Mouse (Mus musculus) heart, embryonic 10.5 days (tissue): ENCODE results near the gene Emg1. TPM values are rescaled to one million over a fixed set of nuclear protein-coding genes. Genes with fewer than 3 reads are reported as not detected.

Experiments
- DNase-seq: peaks from one replicate; pipeline ENCODE4 v3.0.0-alpha.2; 2017; ENCODE audit warnings: low spot score
- H3K27ac ChIP-seq: fragments of 300-500 bp; sonication (generic); 2 replicates; pipeline ENCODE4 v1.5.1; 2016; ENCODE audit warnings: mild to moderate bottlenecking
- H3K27me3 ChIP-seq: fragments of 300-500 bp; sonication (generic); 2 replicates; pipeline ENCODE4 v1.6.1; 2016; ENCODE audit warnings: mild to moderate bottlenecking; ENCODE audit not compliant: poor library complexity, insufficient read depth, severe bottlenecking
- H3K36me3 ChIP-seq: fragments of 300-500 bp; sonication (generic); 2 replicates; pipeline ENCODE4 v1.6.1; 2016; ENCODE audit warnings: mild to moderate bottlenecking, moderate library complexity
- H3K4me1 ChIP-seq: fragments of 300-500 bp; sonication (generic); 2 replicates; pipeline ENCODE4 v1.6.1; 2016; ENCODE audit warnings: mild to moderate bottlenecking
- H3K4me3 ChIP-seq: fragments of 300-500 bp; sonication (generic); 2 replicates; pipeline ENCODE4 v1.5.1; 2016; ENCODE audit warnings: mild to moderate bottlenecking, moderate library complexity
- H3K9me3 ChIP-seq: fragments of 300-500 bp; sonication (generic); 2 replicates; pipeline ENCODE4 v1.6.1; 2016; ENCODE audit warnings: mild to moderate bottlenecking, moderate library complexity
- WGBS: fragments of 180-500 bp; shearing (Covaris S2); methylation state at CpG from one replicate; pipeline ENCODE4 v1.1.7; 2016; 5-methylcytosine and 5-hydroxymethylcytosine counted together
- polyA plus RNA-seq: library from polyadenylated mRNA; unstranded; fragments of >200 nt; fragmentation: Nextera tagmentation; extraction: Ambion mirVana; gene quantifications from 2 replicates; pipeline ENCODE4 v1.2.1, GENCODE M21; 2016

Emg1 gene
- polyA plus RNA-seq, 1 experiment from 2014 or later = 216 TPM

DNA sequence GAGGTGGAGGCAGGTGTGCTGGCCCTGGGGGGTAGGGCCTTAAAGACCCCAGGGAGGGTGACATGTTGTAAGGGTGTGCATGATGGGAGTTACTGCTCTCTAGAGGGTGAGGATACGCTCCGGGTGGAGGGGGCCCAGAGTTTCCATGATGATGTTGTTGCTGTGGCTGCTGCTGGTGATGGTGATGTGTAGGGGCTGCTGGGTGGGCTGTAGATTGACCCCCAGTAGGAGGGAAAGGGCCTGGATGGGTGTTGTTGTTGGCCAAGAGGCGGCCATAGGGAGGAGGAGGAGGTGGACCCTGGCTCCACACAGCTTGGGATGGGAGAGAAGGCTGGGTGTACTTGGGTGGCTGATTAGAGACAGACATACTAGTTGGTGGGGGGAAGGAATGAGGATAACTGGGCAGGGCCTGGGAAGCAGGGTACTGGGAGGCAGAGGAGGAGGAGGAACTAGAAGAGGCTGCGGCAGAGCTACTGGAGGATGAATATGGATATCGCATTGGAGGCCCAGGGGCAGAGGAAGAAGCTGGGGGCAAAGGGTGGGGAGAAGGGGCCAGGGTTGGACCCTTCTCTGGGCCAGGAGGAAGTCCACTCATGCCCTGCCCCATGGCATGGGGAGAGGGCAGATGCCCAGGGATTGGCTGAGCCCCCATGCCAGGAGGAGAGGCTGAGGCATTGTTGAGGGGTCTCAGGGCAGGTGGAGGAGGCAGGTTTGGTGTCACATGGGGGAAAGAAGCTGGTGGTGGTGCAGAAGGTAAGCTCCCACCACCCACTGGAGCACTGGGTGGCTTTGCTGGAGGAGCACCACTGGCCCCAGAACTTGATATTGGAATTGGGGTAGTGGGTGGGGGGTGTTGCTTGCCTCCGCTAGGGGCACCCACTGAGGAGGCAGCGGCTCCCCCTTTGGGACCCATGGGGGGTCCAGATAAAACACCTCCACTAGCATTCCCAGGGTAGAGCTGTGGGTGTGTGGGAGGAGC is 35.0 kb upstream of the Emg1 start:
- Histone ChIP-seq H3K4me3 (peak overlapping the region; percentile 75; the same call in 1 of the 2 replicates), H3K27ac (peak overlapping the region; percentile 5; the same call in 1 of the 2 replicates), H3K36me3 (peaks cover 52% of the 10 kb centered on the region)

DNA sequence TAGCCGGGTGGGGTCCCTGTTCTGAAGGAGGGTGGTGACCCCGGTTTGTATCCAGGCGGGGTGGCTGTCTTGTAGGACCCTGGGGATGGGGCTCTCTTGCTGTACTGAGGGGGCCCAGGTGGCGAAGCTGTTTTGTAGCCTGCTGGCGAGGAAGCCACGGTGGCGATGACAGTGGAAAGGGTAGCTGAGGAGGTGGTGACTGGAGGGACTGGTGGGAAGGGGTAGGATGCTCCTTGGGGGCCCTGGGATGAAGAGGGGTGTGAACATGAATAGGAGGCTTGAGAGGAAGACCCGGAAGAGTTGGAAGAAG is 34.3 kb upstream of the Emg1 start:
- no peak for DNase-seq
- no peaks in the 10 kb centered on the region for H3K9me3 ChIP-seq
- no peaks in the 10 kb centered on the region for H3K27me3 ChIP-seq
- peak overlapping the region; percentile 95 for H3K27ac ChIP-seq
- peaks cover 52% of the 10 kb centered on the region for H3K36me3 ChIP-seq
- WGBS = 21% methylated on average over 8 of the region's 8 CpGs
- H3K4me1 ChIP-seq = peaks cover 29% of the 10 kb centered on the region
- H3K4me3 ChIP-seq = peak overlapping the region; percentile 75

More for the DNA sequence above, 35.0 kb upstream of the Emg1 start:
- H3K27me3 ChIP-seq = no peaks in the 10 kb centered on the region
- whole genome bisulfite sequencing = 89% methylated on average over 7 of the region's 7 CpGs
- H3K4me1 ChIP-seq = peaks cover 24% of the 10 kb centered on the region
- DNase-seq = no peak
- H3K9me3 ChIP-seq = no peaks in the 10 kb centered on the region

DNA sequence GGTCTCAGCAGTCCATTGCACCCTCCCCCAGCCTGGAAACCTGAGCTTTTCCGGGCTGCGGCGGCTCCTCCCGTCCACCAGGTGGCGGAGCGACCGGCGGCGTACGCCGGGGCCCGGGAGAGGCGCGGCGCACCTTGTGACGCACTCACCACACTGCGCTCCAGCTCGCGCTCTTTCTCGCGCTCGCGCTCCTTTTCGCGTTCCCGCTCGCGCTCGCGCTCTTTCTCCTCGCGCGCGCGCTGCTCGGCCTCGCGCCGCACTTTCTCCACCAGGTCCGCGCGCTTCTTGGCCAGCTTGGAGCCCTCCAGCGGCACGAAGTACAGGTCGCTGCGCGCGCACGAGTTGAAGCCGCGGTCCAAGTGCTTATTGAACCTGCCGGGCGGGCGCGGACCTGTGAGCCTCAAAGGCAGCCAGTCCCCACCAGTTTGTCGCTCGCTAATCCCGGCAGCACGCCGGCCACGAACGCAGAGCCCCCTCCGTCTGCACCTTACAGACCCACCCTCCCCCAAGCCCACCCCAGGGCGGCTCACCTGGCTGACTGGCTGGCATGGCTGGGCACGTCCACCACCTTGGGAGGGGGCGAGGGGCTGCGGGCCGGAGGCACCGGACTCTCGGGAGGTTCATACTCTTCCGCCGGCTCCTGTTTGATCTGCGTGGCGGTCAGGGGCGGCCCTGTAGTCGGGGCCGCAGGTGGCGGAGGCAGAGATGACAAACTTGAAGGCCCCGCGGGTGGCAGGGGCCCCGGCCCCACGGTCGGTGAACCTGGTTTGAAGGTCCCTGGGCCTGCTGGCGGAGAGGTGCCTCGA is 33.7 kb upstream of the Emg1 start:
- peak; percentile 96 for DNase-seq
- H3K36me3 ChIP-seq = peaks cover 52% of the 10 kb centered on the region
- no peaks in the 10 kb centered on the region for H3K9me3 ChIP-seq
- peak overlapping the region; percentile 95 for H3K27ac ChIP-seq
- H3K4me3 ChIP-seq = peak overlapping the region; percentile 75
- no peaks in the 10 kb centered on the region for H3K27me3 ChIP-seq
- under 1% methylated on average over 84 of the region's 85 CpGs for WGBS
- peaks cover 29% of the 10 kb centered on the region for H3K4me1 ChIP-seq

DNA sequence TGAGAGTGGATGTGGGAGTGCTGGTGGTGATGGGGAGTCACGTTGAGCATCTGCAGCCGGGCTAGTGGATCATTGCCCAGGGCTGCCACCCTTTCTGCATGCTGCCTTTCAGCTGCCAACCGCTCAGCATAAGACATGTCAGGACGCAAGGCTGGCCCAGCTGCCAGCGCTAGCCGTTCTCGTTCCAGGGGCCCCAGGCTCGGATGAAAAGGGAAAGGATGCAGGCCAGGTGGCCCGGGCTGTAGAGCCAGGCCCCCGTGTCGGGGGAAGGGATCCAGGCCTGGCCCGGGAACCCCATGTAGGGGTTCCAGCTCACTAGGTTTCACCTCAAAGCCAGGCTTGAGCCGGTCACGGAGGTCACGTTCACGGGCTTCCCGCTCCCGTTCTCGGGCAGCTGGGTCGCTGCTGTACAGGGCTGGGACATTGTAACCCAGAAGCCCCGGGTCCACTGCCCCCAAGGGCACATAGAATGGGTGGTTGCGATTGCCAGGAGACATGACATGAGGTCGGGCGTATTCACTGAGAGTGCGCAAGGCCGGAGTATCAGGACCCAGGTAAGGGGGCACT is 32.9 kb upstream of the Emg1 start:
- Histone ChIP-seq H3K36me3 (peaks cover 51% of the 10 kb centered on the region), H3K27ac (peak overlapping the region; percentile 95), H3K27me3 (no peaks in the 10 kb centered on the region), H3K9me3 (no peaks in the 10 kb centered on the region), H3K4me1 (peaks cover 32% of the 10 kb centered on the region), H3K4me3 (peak overlapping the region; percentile 75)
- 69% methylated on average over 26 of the region's 26 CpGs for WGBS
- no peak for DNase-seq

DNA sequence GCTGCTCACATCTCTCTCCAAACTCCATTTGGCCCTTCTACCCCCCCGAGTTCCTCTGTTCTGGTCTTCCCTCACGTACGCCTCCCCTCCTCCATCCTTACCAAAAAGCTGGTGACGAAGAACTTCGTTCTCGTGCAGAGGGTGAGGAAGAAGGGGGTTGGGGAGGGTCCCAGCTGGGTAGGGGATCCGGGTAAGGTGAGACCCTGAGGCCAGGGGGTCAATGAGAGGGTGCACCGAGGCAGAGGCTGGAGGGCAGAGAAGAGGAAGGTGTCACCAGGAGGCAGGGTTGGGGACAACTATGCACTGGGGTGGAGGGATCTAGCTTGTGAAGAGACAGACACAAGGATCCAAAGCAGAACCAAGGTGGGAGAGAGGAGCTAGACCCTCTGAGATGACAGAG is 31.7 kb upstream of the Emg1 start:
- DNase-seq = no peak
- Histone ChIP-seq H3K4me3 (no peak overlapping the region), H3K27me3 (no peaks in the 10 kb centered on the region), H3K36me3 (peaks cover 40% of the 10 kb centered on the region), H3K9me3 (no peaks in the 10 kb centered on the region), H3K4me1 (peaks cover 43% of the 10 kb centered on the region), H3K27ac (no peak overlapping the region)
- 86% methylated on average over 8 of the region's 8 CpGs for WGBS

DNA sequence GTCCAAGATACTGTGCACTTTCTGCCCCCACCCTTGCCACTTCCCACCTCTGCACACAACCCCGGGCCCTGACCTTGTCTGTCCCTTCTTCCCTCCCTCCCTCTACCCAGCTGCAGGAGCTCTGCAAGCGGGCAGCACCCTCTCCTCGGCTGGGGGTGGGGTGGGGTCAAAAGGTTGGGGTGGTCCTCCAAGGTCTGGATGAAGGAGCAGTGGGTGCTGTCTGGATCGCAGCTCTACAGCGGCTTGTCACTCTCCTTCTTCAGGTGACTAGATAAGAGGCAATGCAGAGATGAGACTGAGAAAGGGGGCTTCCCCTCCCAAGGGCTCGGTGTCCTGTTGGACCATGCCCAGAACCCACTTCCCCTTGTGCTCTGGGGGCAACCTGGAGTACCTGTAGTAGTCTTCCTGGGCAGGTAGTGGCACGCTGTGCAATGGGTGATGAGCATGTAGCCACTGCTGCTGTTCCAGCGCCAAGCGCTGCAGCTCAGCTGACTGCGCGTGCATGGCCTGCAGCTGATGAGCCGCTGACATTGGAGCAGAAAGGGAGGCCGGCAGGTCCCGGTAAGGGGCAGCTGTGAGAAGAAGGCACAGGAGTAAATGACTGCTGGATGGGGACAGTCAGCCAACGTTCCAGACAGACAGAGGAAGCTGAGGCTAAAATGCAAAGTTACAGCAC is 31.0 kb upstream of the Emg1 start:
- DNase-seq = no peak
- H3K4me3 ChIP-seq = no peak overlapping the region
- peaks cover 34% of the 10 kb centered on the region for H3K36me3 ChIP-seq
- H3K4me1 ChIP-seq = peaks cover 50% of the 10 kb centered on the region
- H3K9me3 ChIP-seq = no peaks in the 10 kb centered on the region
- WGBS = 89% methylated on average over 15 of the region's 15 CpGs
- no peak overlapping the region for H3K27ac ChIP-seq
- H3K27me3 ChIP-seq = no peaks in the 10 kb centered on the region

DNA sequence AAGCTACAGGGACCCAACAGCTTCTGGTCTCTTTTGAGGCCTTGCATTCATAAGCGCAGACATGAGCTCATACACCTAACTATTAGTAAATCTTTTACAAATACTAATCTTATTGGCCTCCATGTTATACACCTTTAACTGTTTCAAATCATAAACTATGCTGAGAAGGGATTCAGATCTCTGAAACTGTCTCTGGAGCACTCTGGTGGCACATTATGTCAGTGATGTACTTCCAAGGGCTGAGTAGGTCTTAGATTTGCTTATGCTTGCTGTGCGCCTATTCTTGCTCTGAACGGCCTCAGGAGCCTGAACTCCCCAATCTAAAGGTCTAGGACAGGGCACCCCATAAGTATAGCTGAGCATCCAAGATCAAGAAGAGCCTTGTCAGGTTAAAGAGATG is 29.9 kb upstream of the Emg1 start:
- Histone ChIP-seq H3K36me3 (peaks cover 22% of the 10 kb centered on the region), H3K9me3 (no peaks in the 10 kb centered on the region), H3K4me1 (peaks cover 48% of the 10 kb centered on the region), H3K4me3 (peak overlapping the region; percentile 72), H3K27ac (peak overlapping the region; percentile 98), H3K27me3 (no peaks in the 10 kb centered on the region)
- no peak for DNase-seq
- 74% methylated on average over 3 of the region's 3 CpGs for WGBS

DNA sequence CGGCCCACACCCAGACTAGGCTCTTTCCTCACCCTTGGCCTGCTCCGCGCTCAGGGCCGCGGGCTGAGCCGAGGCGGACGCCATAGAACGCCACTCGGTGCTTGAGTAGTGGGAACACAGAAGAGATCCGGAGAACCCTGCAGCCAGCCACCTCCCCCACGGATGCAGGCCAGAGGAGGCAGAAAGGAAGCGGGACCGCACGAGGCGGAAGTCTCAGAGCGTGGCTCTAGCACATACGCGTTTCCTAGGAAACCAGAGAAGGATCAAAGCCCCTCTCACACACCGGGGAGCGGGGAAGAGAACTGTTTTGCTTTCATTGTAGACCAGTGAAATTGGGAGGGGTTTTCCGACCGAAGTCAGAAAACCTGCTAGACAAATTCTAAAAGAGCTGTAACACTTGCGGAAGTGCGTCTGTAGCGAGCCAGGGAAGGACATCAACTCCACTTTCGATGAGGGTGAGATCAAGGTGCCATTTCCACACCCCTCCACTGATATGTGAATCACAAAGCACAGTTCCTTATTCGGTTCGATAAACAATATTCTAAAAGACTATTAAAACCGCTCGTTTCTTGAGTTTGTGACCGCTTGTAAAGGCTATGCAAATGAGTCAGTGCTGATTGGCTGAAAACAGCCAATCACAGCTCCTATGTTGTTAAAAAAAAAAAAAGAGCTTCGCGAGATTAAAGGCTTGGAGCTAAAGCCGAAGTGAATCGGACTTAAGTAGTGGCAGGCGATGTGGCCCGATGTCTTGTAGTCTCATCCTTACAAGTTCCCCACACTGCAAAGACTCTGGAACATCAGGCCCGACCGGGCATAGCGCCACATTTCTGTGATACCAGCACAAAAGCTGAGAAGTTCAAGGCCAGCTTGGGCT is 29.1 kb upstream of the Emg1 start, which contains the start of gene Grcc10:
Gene Grcc10 (minus strand): TSS at position 487 of the 874 bp plus-strand sequence.
- H3K4me1 ChIP-seq = peaks cover 41% of the 10 kb centered on the region
- peak; percentile 98 for DNase-seq
- H3K27ac ChIP-seq = peak within 1 kb of the TSS; percentile 98
- WGBS = under 1% methylated on average over 41 of the region's 41 CpGs
- H3K27me3 ChIP-seq = no peaks in the 10 kb centered on the region
- peak within 1 kb of the TSS; percentile 72 for H3K4me3 ChIP-seq
- peaks cover 22% of the 10 kb centered on the region for H3K36me3 ChIP-seq
- no peaks in the 10 kb centered on the region for H3K9me3 ChIP-seq

DNA sequence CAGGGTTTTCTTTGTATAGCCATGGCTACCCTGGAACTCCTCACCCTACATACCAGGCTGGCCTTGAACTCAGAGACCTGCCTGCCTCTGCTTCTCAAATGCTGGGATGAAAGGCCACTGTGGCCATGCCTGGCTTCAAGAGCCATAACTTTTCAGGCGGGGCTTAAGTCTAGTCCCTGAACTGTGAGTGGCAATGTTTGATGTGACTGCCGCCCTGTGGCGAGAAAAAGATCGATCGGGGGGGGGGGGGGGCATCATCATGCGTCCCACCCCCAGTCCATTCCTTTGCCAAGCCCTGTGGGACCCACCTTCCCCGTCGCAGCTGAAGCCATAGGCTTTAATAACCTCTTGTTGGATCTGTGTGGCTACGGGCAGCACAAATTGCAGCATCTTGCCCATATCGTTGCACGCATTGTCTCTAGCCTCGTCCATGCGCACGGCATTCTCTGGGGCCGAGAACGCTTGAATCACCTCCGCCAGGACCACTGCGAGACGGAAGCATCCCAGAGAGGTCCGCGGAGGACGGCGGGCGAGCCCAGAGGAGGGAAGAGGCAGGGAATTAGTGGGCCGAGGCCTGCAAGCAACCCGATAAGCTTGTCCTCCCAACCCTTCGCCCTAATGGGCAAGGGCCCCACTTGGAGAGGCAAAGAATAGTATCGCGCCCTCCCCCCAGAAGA is 28.4 kb upstream of the Emg1 start:
- Histone ChIP-seq H3K27ac (peak overlapping the region; percentile 98), H3K36me3 (peaks cover 22% of the 10 kb centered on the region), H3K4me1 (peaks cover 36% of the 10 kb centered on the region), H3K9me3 (no peaks in the 10 kb centered on the region), H3K4me3 (peak overlapping the region; percentile 72), H3K27me3 (no peaks in the 10 kb centered on the region)
- DNase-seq = peak; percentile 87
- WGBS = 1% methylated on average over 29 of the region's 29 CpGs

DNA sequence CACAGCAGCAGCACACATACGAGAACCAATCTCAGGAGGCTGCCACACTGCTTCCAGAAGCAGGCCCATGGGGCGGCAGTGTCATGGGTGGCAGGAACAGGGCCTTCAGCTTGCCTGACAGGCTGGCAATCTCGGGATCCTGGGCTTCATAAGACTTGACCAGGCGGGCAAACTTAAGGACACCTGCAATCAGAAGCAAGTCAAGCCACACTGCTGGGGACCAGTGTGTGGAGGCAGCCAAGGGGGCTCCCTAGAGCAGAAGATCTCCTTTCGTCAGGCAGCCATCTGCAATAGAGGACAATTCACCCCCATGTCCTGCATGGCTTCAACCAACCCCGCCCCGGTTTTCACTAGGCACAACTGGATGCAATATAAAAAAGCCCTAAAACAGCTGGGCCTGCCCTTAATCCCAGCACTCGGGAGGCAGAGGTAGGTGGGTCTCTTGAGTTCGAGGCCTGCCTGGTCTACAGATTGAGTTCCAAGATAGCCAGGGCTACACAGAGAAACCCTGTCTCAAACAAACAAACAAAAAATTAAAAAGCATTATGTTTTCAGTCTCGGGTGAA is 27.3 kb upstream of the Emg1 start:
- H3K9me3 ChIP-seq = no peaks in the 10 kb centered on the region
- WGBS = 81% methylated on average over 10 of the region's 10 CpGs
- peak overlapping the region; percentile 98; the same call in 1 of the 2 replicates for H3K27ac ChIP-seq
- H3K27me3 ChIP-seq = no peaks in the 10 kb centered on the region
- no peak overlapping the region for H3K4me3 ChIP-seq
- no peak for DNase-seq
- peaks cover 14% of the 10 kb centered on the region for H3K36me3 ChIP-seq
- peaks cover 28% of the 10 kb centered on the region for H3K4me1 ChIP-seq

DNA sequence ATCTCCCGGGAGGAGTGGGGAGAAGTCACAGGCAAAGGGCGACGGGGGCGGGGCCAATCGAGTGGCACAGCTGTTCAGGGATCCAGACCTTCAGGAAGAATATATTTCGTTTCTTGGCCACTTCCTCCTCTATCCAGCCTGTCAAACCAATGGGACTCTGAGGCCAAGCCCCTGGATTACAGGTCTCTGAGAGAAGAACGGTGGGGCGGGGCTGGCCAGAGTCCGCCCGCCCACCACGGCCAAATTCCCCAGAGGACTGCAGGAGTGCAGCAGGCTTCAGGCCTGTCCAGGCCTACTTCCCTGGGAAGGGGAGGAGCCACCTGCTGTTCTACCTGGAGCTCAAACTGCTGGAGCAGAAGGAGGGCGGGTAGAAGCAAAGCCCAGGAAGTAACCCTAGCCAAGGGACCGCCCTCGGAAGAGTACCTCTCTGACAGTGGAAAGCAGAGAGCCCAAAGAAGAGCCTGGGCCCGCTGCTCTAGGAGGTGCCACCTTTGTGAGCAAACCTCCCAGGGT is 26.6 kb upstream of the Emg1 start, which contains the start of gene Ptpn6:
Gene Ptpn6 (minus strand): TSS at position 204 of the 513 bp plus-strand sequence.
- WGBS = 25% methylated on average over 15 of the region's 15 CpGs
- DNase-seq = no peak
- Histone ChIP-seq H3K4me3 (peak within 1 kb of the TSS; percentile 29), H3K9me3 (no peaks in the 10 kb centered on the region), H3K27ac (0 out of 2 replicates have a peak within 1 kb of the TSS, but pooled peaks have one; percentile 31), H3K27me3 (no peaks in the 10 kb centered on the region), H3K36me3 (peaks cover 9% of the 10 kb centered on the region), H3K4me1 (peaks cover 28% of the 10 kb centered on the region)
